Mouse (Mus musculus) embryonic facial prominence, embryonic 11.5 days (tissue): Measurements from ENCODE around the gene Trim65. TPM values are rescaled to one million over a fixed set of nuclear protein-coding genes. Genes with fewer than 3 reads are reported as not detected.

ENCODE experiments used
- ATAC-seq: fragments of 200-750 bp; cut with Nextera tagmentation; replicated peaks from 2 replicates; pipeline ENCODE4 v1.8.0; 2017; ENCODE audit warnings: low read depth; ENCODE audit not compliant: insufficient number of reproducible peaks, low FRiP score, low TSS enrichment
- DNase-seq: peaks from one replicate; pipeline ENCODE4 v3.0.0-alpha.2; 2015; ENCODE audit warnings: low spot score
- H3K27ac ChIP-seq: fragments of 300-500 bp; sonication (generic); replicated peaks from 2 replicates; pipeline ENCODE4 v1.5.1; 2014; ENCODE audit warnings: mild to moderate bottlenecking, low read depth, low read length, control low read depth
- H3K27me3 ChIP-seq: fragments of 300-500 bp; sonication (generic); 2 replicates; pipeline ENCODE4 v1.6.1; 2014; ENCODE audit warnings: mild to moderate bottlenecking, low read length, moderate library complexity, mixed read lengths; ENCODE audit not compliant: control insufficient read depth, insufficient read depth
- H3K36me3 ChIP-seq: fragments of 300-500 bp; sonication (generic); replicated peaks from 2 replicates; pipeline ENCODE4 v1.6.1; 2014; ENCODE audit warnings: low read depth, mild to moderate bottlenecking, low read length, moderate library complexity, mixed read lengths; ENCODE audit not compliant: control insufficient read depth, insufficient read depth
- H3K4me1 ChIP-seq: fragments of 300-500 bp; sonication (generic); 2 replicates; pipeline ENCODE4 v1.6.1; 2014; ENCODE audit warnings: low read length, mixed read lengths; ENCODE audit not compliant: control insufficient read depth, insufficient read depth
- H3K4me2 ChIP-seq: fragments of 300-500 bp; sonication (generic); 2 replicates; pipeline ENCODE4 v1.6.1; 2014; ENCODE audit warnings: low read depth, mild to moderate bottlenecking, control low read depth, low read length, moderate library complexity
- H3K4me3 ChIP-seq: fragments of 300-500 bp; sonication (generic); 2 replicates; pipeline ENCODE4 v1.5.1; 2014; ENCODE audit warnings: low read depth, low read length, control low read depth
- H3K9ac ChIP-seq: fragments of 300-500 bp; sonication (generic); replicated peaks from 2 replicates; pipeline ENCODE4 v1.6.1; 2014; ENCODE audit warnings: mild to moderate bottlenecking, control low read depth, low read length
- H3K9me3 ChIP-seq: fragments of 300-500 bp; sonication (generic); replicated peaks from 2 replicates; pipeline ENCODE4 v1.6.1; 2016; ENCODE audit warnings: mild to moderate bottlenecking, low read length, inconsistent platforms, mixed read lengths; ENCODE audit not compliant: control insufficient read depth
- WGBS: fragments of 180-500 bp; shearing (Covaris S2); extraction: QIAGEN DNeasy Blood & Tissue Kit; methylation state at CpG from one replicate; pipeline ENCODE4 v1.1.7; 2014; 5-methylcytosine and 5-hydroxymethylcytosine counted together
- polyA plus RNA-seq: library from polyadenylated mRNA; unstranded; fragments of >200 nt; fragmentation: Nextera tagmentation; extraction: Ambion mirVana; gene quantifications from 2 replicates; pipeline ENCODE4 v1.2.1, GENCODE M21; 2014

Gene Trim65
- polyA plus RNA-seq, 1 experiment from 2014 or later: 1.8 TPM

DNA sequence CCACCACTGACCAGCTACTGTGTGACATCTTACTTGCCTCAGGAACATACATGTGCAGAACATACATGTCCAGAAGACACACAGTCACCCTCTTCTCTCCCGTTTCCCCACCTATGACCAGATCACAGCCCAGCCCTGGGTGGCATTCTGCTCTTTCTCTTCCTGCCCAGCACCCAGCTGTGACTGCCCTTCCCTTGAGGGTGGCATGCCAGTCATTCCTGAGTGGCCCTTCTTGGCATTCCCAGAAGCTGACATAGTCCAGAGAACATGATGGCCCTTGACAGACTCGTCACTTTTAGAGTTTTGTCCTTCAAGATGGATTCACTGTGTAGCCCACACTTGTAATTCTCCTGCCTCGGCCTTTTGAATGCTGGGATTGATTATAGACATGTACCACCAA, 58.3 kb downstream of the Trim65 start:
- no peak for DNase-seq
- Histone ChIP-seq H3K4me2 (no peak overlapping the region), H3K27me3 (no peaks in the 10 kb centered on the region), H3K36me3 (no peaks in the 10 kb centered on the region), H3K9ac (no peak overlapping the region), H3K4me1 (no peaks in the 10 kb centered on the region), H3K27ac (no peak overlapping the region), H3K9me3 (no peaks in the 10 kb centered on the region), H3K4me3 (no peak overlapping the region)
- ATAC-seq: no peak
- WGBS: 80% methylated on average over 3 of the region's 3 CpGs

Other genes starting within 250 kb of the Trim65 start
- 1.1 and 1.4 TPM in 2 replicates for gene Smim5, start 231.2 kb downstream of the Trim65 start, polyA plus RNA-seq
- 0.21 TPM in 1 of 2 replicates, not detected in the other for gene Smim6, start 219.1 kb downstream of the Trim65 start, polyA plus RNA-seq
- 49.8 and 59.4 TPM in 2 replicates for gene Sap30bp, start 197.8 kb downstream of the Trim65 start, polyA plus RNA-seq
- gene Recql5, start 197.7 kb downstream of the Trim65 start, polyA plus RNA-seq: 14.2 and 15.3 TPM in 2 replicates
- 0.83 and 0.85 TPM in 2 replicates for gene Itgb4, start 156.4 kb downstream of the Trim65 start, polyA plus RNA-seq
- 113 and 125 TPM in 2 replicates for gene Galk1, start 118.4 kb downstream of the Trim65 start, polyA plus RNA-seq
- 2,457 and 2,634 TPM in 2 replicates for gene H3f3b, start 103.2 kb downstream of the Trim65 start, polyA plus RNA-seq
- gene Unk, start 100.8 kb downstream of the Trim65 start, polyA plus RNA-seq: 21.2 and 21.7 TPM in 2 replicates
- gene Unc13d, start 53.2 kb downstream of the Trim65 start, polyA plus RNA-seq: 0.71 and 1.2 TPM in 2 replicates
- 47.0 and 49.6 TPM in 2 replicates for gene Wbp2, start 44.1 kb downstream of the Trim65 start, polyA plus RNA-seq
- 3.4 and 4.5 TPM in 2 replicates for gene Trim47, start 3.9 kb downstream of the Trim65 start, polyA plus RNA-seq
- 101 and 102 TPM in 2 replicates for gene Mrpl38, start 7.7 kb upstream of the Trim65 start, polyA plus RNA-seq
- gene Fbf1, start 37.0 kb upstream of the Trim65 start, polyA plus RNA-seq: 20.3 and 25.9 TPM in 2 replicates
- 54.7 and 59.2 TPM in 2 replicates for gene Ten1, start 67.7 kb upstream of the Trim65 start, polyA plus RNA-seq
- gene Acox1, start 67.9 kb upstream of the Trim65 start, polyA plus RNA-seq: 22.1 and 22.4 TPM in 2 replicates
- gene Evpl, start 106.9 kb upstream of the Trim65 start, polyA plus RNA-seq: 0.73 and 0.88 TPM in 2 replicates
- 78.7 and 80.5 TPM in 2 replicates for gene Srp68, start 143.1 kb upstream of the Trim65 start, polyA plus RNA-seq
- 0.11 and 0.52 TPM in 2 replicates for gene Galr2, start 149.8 kb upstream of the Trim65 start, polyA plus RNA-seq
- gene Exoc7, start 176.1 kb upstream of the Trim65 start, polyA plus RNA-seq: 64.1 and 64.2 TPM in 2 replicates
- gene Foxj1, start 204.3 kb upstream of the Trim65 start, polyA plus RNA-seq: 0.43 and 0.79 TPM in 2 replicates